Mouse (Mus musculus): ENCODE data around the gene E2f8.

GRCm38 (mm10) chr7:48930399-48930798 lies 49.0 kb upstream of the E2f8 start:
- TF ChIP-seq POLR2A (IDR thresholded peaks at IDR 0.05; ENCODE audit: low read depth, low read length) (no peak), NRF1 (IDR thresholded peaks at IDR 0.05; ENCODE audit: low read depth, low read length) (no peak), JUND (conservative IDR thresholded peaks at IDR 0.05; ENCODE audit: low read depth, low read length) (no peak), USF2 (conservative IDR thresholded peaks at IDR 0.05; ENCODE audit: low read depth, low read length) (no peak), ELF1 (IDR thresholded peaks at IDR 0.05; ENCODE audit: low read depth, low read length) (no peak), ZNF384 (IDR thresholded peaks at IDR 0.05; ENCODE audit: low read depth, low read length) (no peak), MAZ (IDR thresholded peaks at IDR 0.05; ENCODE audit: low read depth, low read length) (no peak), CHD1 (IDR thresholded peaks at IDR 0.05; ENCODE audit: low read depth, low read length) (no peak), ETS1 (conservative IDR thresholded peaks at IDR 0.05; ENCODE audit: low read depth, low read length) (no peak), CTCF (conservative IDR thresholded peaks at IDR 0.05 in 1 of 2, IDR thresholded peaks at IDR 0.05 in 1 of 2; ENCODE audit: low read depth in 2 of 2, low read length in 2 of 2) (no peak), NELFE (IDR thresholded peaks at IDR 0.05; ENCODE audit: low read depth, low read length) (no peak), EP300 (IDR thresholded peaks at IDR 0.05; ENCODE audit: low read length) (no peak), USF1 (IDR thresholded peaks at IDR 0.05; ENCODE audit: low read depth, low read length) (no peak)

Data from CH12.LX (cell line).